ENCODE assay signal across 11 mouse cellular contexts in the genomic region with DNA sequence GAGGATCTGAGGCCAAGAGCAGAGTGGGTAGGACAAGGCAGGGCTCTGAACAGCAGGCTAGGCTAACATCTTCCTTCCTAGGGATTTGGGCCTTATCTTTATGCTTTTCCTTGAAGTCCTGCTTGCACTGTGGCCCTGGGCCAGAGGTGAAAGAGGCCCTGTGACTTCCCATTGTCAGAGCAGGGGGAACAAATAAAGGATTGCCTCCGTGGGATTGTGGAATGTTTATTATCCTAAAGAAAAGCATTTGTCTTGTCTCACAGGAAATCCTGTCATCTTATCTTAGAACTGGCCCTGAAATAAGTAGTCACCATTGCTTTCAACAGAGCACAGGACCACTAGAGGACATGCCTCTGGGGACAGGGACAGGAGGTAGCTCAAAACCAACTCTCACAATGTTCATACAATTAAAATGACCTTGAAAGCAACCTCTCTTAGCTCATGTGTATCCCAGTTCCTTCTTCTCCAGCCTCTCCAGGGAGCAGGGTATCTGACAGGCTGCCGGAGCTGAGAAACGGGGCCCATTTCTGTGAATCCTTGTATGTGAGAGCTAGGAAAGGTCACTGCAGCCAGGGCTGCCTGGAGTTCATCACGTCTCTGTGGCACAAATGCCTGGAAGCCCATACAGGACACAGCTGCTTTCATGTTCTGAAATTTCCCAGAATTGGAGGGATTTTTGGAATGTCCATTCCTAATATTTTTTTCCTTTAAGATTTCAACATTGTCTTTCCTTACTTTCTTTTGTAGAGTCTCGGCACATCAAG. TPM values are rescaled to one million over a fixed set of nuclear protein-coding genes. Genes with fewer than 3 reads are reported as not detected.
DNase-seq lines count a peak whose midpoint lies in the region; ATAC-seq and TF ChIP-seq lines count a peak whose summit lies in the region.
"Had no signal": no experiment of that assay in that cellular context is flagged by ENCODE, and none has a peak within 500 bp of the region (broad histone marks: within the 10 kb centered on the region; RNA-seq: fewer than 3 reads in every experiment).

No protein-coding gene starts in this region.

- no peaks in the 10 kb centered on the region for H3K9me3 ChIP-seq in kidney, embryonic 14.5 days (ENCODE audit: control insufficient read depth, low read length)
- no peaks in the 10 kb centered on the region for H3K9me3 ChIP-seq in lung, postnatal 0 days (ENCODE audit: low read length)
- H3K9me3 ChIP-seq: intestine, embryonic 15.5 days had no signal

- TF ChIP-seq EP300 in lung, postnatal 0 days (IDR thresholded peaks at IDR 0.05) = peak; percentile 89

- H3K36me3 ChIP-seq in kidney, embryonic 14.5 days (ENCODE audit: control insufficient read depth, insufficient read depth, low read length) = no peaks in the 10 kb centered on the region
- no peaks in the 10 kb centered on the region for H3K36me3 ChIP-seq in lung, postnatal 0 days (ENCODE audit: insufficient read depth, low read length)
- H3K36me3 ChIP-seq: intestine, embryonic 15.5 days had no signal

- H3K4me1 ChIP-seq in kidney, embryonic 14.5 days (ENCODE audit: control insufficient read depth, insufficient read depth, low read length) = no peaks in the 10 kb centered on the region
- peaks cover 4% of the 10 kb centered on the region; the same call in 1 of the 2 replicates for H3K4me1 ChIP-seq in lung, postnatal 0 days (ENCODE audit: insufficient read depth, low read depth, low read length)

- no peak overlapping the region for H3K4me2 ChIP-seq in kidney, embryonic 14.5 days (replicated peaks; ENCODE audit: low read depth, low read length)
- H3K4me2 ChIP-seq in lung, postnatal 0 days (replicated peaks; ENCODE audit: low read depth, low read length) = peak overlapping the region; percentile 15; the same call in 1 of the 2 replicates
- H3K4me2 ChIP-seq: intestine, embryonic 15.5 days had no signal

- no peak for TF ChIP-seq CTCF in gastrocnemius, adult 2 months (IDR thresholded peaks at IDR 0.05)
- 0 out of 2 replicates have a peak, but pooled peaks have one; percentile 9 for TF ChIP-seq CTCF in lung, postnatal 0 days (IDR thresholded peaks at IDR 0.05)
- TF ChIP-seq CTCF in left cerebral cortex, adult 2 months (IDR thresholded peaks at IDR 0.05) = no peak

- ATAC-seq in kidney, embryonic 14.5 days (ENCODE audit: low FRiP score, low TSS enrichment) = peak; percentile 49; the same call in 1 of the 2 replicates
- peak; percentile 82 for ATAC-seq in lung, postnatal 0 days
- no peak for ATAC-seq in granulocyte monocyte progenitor cell, adult 5-6 weeks (replicated peaks; ENCODE audit: poor library complexity, severe bottlenecking)
- ATAC-seq in inflammation-experienced regulatory T-cells, adult 6 months = no peak
- ATAC-seq: intestine, embryonic 15.5 days had no signal

- no peaks in the 10 kb centered on the region for H3K27me3 ChIP-seq in kidney, embryonic 14.5 days (ENCODE audit: control insufficient read depth, insufficient read depth, low read length)
- H3K27me3 ChIP-seq in lung, postnatal 0 days (replicated peaks; ENCODE audit: insufficient read depth, low read length) = no peaks in the 10 kb centered on the region

- H3K4me3 ChIP-seq in gastrocnemius, adult 2 months = no peak overlapping the region
- H3K4me3 ChIP-seq in kidney, embryonic 14.5 days (ENCODE audit: low read length) = no peak overlapping the region
- H3K4me3 ChIP-seq in lung, postnatal 0 days (ENCODE audit: low read depth, low read length) = no peak overlapping the region
- no peak overlapping the region for H3K4me3 ChIP-seq in left cerebral cortex, adult 2 months
- H3K4me3 ChIP-seq: intestine, embryonic 15.5 days; myocyte had no signal

- 39% methylated on average over 5 of the region's 5 CpGs for WGBS in kidney, embryonic 14.5 days
- WGBS in lung, postnatal 0 days = 29% methylated on average over 5 of the region's 5 CpGs

- H3K27ac ChIP-seq in gastrocnemius, adult 2 months = peak overlapping the region; percentile 54
- H3K27ac ChIP-seq in kidney, embryonic 14.5 days (ENCODE audit: low read depth, low read length) = no peak overlapping the region
- peak overlapping the region; percentile 62 for H3K27ac ChIP-seq in lung, postnatal 0 days (ENCODE audit: low read length)
- no peak overlapping the region for H3K27ac ChIP-seq in left cerebral cortex, adult 2 months
- H3K27ac ChIP-seq: intestine, embryonic 15.5 days had no signal

- intact Hi-C loops in gastrocnemius, adult 2 months (cut with DNase I) = no loop called here
- intact Hi-C loops in left cerebral cortex, adult 2 months (cut with DNase I) = no loop called here

- no peak for DNase-seq in gastrocnemius, adult 2 months
- DNase-seq in gastrocnemius, adult 8-10 months (ENCODE audit: low spot score in 2 of 2) = no peak
- peak; percentile 47 for DNase-seq in heart, adult 8-10 months (ENCODE audit: low spot score)
- peak; percentile 67 for DNase-seq in lung, postnatal 0 days (ENCODE audit: low spot score)
- DNase-seq in left cerebral cortex, adult 2 months (ENCODE audit: extremely low spot score in 1 of 2, low spot score in 2 of 2) = no peak
- DNase-seq: cerebellum, adult 9-11 months had no signal

- no peak overlapping the region for H3K9ac ChIP-seq in kidney, embryonic 14.5 days (ENCODE audit: low read depth, low read length)
- no peak overlapping the region for H3K9ac ChIP-seq in lung, postnatal 0 days (replicated peaks; ENCODE audit: low read depth)
- H3K9ac ChIP-seq: intestine, embryonic 15.5 days had no signal

RNA-seq across cellular contexts. Expression of gene Rdx, which starts 19.5 kb away (rescaled TPM):
- total RNA-seq in gastrocnemius, adult 2 months (2021) = 100 to 1,000 TPM; 118 to 125 TPM
- total RNA-seq in gastrocnemius, adult 8-10 months (2022) = 100 to 1,000 TPM; 110 to 119 (median 115) TPM
- 10 to 100 TPM; 85.9 to 98.0 (median 89.2) TPM for total RNA-seq in heart, adult 8-10 months (2022)
- 158 and 184 TPM in 2 replicates for polyA plus RNA-seq in kidney, embryonic 14.5 days (2014; fragmentation: Nextera tagmentation; extraction: Ambion mirVana)
- polyA plus RNA-seq in lung, postnatal 0 days (2015; fragmentation: Nextera tagmentation; extraction: Ambion mirVana) = 143 and 167 TPM in 2 replicates
- total RNA-seq in granulocyte monocyte progenitor cell, adult 5-6 weeks (2014; fragmentation: Nextera tagmentation) = 76.5 and 83.0 TPM in 2 replicates
- total RNA-seq in granulocyte monocyte progenitor cell, adult 5-6 weeks (2017) = 178 and 213 TPM in 2 replicates
- polyA plus RNA-seq in inflammation-experienced regulatory T-cells, adult 6 months (2017; shearing (Covaris generic)) = 10 to 100 TPM; 45.1 to 71.9 (median 50.0) TPM
- total RNA-seq in left cerebral cortex, adult 2 months (2021) = 10 to 100 TPM; 43.8 to 46.0 TPM

Comparison
In these comparisons a context has a peak if more than half of its experiments do, and no peak if none do; other contexts are left out.
1. DNase-seq: peak in heart, adult 8-10 months (single experiment) and lung, postnatal 0 days (single experiment); none in gastrocnemius, adult 2 months (single experiment), gastrocnemius, adult 8-10 months (0 of 2) and left cerebral cortex, adult 2 months (0 of 2).
2. H3K27ac ChIP-seq: peak in gastrocnemius, adult 2 months (single experiment) and lung, postnatal 0 days (single experiment); none in kidney, embryonic 14.5 days (single experiment) and left cerebral cortex, adult 2 months (single experiment).
3. ATAC-seq: peak in kidney, embryonic 14.5 days (single experiment) and lung, postnatal 0 days (single experiment); none in granulocyte monocyte progenitor cell, adult 5-6 weeks (single experiment) and inflammation-experienced regulatory T-cells, adult 6 months (single experiment).